Mouse (Mus musculus) skeletal muscle tissue, adult 2 months (tissue): Measurements from ENCODE around the gene Adamtsl1.

Source experiments
- DNase-seq: peaks from one replicate; pipeline ENCODE4 v3.0.0-alpha.2; 2012; ENCODE audit warnings: low read depth, low spot score

Adamtsl1 gene

DNA sequence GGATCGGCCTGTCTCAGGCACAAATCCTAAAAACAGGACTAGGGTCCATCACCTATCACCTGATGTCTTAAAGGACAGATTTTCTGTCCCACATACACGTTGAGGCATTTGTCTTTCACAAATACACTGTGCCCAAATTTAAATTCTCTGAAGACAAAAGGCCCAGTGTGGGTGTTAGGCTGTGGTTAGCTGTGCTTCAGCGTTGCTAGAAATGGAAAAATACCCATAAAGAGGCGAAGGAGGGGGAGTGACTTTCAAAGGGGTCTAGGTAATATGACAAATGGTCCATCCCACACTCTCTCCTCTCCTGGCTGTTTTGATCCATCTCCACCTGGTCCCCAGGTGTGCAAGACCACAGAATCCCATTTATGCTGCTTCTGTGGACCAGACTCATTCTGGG lies 404.4 kb downstream of the Adamtsl1 start:
- DNase-seq, result no peak

- DNase-seq, result no peak
Observed at GRCm38 (mm10) chr4:85920474-85920873, 406.5 kb downstream of the Adamtsl1 start.

DNA sequence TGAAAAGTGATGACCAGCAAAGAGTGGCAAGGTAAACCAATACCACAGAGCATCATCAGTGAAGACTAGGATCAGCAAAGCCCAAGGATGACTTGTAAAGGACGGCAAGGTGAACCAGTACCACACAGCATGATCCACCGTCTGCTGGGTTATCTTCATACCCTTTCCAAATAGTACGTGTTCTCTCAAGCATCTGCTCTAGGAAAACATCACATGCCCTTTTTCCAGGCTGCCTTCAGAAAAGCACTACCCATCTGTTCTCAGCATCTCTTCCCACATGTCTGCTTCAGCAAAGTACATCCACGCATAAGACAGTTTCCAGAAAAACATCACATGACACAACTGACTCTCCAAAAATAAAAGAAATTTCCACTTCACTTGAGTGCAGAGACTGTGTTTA lies 408.8 kb downstream of the Adamtsl1 start:
- DNase-seq, result no peak

- no peak for DNase-seq
Observed at GRCm38 (mm10) chr4:85932129-85932528, 418.2 kb downstream of the Adamtsl1 start.

GRCm38 (mm10) chr4:85939460-85939859 lies 425.5 kb downstream of the Adamtsl1 start:
- DNase-seq, result no peak

GRCm38 (mm10) chr4:85941857-85942256 lies 427.9 kb downstream of the Adamtsl1 start:
- no peak for DNase-seq

- no peak for DNase-seq
Observed at GRCm38 (mm10) chr4:85953590-85953989, 439.6 kb downstream of the Adamtsl1 start.

DNA sequence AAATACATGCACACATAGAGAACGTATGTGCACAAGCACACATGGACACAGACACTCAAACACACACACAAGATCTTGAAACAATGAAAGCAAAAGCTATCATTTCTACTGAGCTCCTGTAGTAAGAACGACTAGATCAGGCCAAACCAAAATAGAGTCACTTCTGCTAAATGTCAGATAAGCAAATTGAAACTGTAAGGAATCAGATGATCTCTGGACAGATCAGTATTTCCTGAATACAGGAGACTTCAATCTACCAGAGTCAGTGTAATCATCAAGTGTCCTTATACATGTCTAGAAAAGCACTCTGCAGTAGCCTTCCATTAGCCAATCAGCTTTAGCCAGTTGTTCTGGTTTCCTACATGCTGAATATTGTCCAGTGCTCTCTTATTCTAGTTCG lies 441.4 kb downstream of the Adamtsl1 start:
- no peak for DNase-seq

DNA sequence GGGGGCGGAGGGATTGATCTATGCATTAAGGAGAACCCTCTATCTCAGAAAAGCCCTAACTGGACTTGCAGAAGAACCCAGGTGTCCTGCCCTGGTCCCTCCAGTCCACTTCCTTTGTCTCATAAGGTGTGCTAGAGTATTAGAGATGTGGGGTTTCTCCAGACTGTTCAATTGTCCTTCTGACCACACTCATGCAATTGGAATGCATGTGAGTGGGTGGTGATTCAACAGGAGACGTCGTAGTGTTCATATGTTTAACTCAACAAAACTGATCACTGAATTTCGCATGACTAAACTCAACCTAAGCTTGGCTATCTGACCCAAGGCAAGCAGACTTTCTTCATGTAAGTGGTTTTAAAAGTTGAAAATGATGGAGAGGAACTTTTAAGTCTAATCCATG lies 443.3 kb downstream of the Adamtsl1 start:
- no peak for DNase-seq

DNA sequence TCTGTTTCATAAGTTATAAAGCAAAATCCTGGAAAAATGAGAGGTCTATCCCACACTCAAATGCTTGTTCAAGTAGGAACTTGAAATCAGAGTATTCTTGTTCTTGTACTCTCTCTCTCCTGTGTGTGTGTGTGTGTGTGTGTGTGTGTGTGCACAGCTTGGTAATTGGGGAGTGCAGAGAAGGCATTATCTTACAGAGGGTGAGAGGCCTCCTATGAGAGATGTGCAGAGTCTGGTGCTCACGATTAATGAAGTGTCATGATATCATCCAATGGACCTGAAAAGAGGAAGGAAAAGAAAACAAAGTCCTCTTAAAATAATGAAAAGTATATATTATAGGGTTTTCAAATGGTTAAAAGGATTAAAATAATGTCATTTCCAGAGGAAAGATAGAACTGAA lies 443.9 kb downstream of the Adamtsl1 start:
- DNase-seq, result no peak

GRCm38 (mm10) chr4:85959019-85959418 lies 445.0 kb downstream of the Adamtsl1 start:
- DNase-seq, result peak; percentile 7

DNA sequence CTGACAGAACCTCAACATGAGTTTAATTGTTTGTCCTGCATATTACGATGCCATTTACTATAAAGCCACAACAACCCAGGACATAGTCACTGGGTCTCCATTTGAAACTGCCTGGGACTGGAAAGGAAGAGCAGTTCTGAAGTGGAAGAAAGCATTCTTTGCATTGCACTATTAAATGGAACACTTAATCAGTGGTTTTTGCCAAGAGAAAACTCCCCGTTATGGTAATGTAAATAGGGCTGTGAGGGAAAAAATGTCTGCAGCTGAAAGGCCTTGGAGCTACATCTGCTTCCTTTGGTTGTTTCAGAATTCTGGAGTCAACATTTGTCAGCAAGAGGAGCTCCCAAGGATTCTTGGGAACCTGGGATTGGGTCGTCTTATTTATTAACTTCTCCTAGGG lies 462.2 kb downstream of the Adamtsl1 start:
- DNase-seq, result no peak

GRCm38 (mm10) chr4:85979206-85979605 lies 465.2 kb downstream of the Adamtsl1 start:
- DNase-seq, result no peak

DNA sequence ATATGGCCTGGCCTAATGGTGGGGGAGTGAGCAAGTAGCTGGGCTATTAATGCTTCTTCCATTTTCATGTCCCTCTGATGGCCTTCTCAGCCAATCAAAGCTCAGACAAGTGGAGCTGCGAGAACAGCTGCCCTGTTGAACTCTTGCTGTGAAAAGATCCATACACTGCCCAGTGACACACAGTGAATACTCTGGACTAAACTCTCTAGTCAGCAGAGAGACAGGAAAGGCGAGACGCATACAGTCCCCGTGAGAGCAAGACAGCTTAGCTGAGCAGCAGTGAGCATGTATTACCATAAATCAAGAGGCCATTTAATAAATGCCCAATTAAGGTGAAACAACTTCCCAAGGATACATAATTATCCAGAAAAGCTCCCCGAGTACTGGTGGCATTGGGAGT lies 492.6 kb downstream of the Adamtsl1 start:
- DNase-seq, result no peak

GRCm38 (mm10) chr4:86013640-86014039 lies 499.7 kb downstream of the Adamtsl1 start:
- no peak for DNase-seq

DNA sequence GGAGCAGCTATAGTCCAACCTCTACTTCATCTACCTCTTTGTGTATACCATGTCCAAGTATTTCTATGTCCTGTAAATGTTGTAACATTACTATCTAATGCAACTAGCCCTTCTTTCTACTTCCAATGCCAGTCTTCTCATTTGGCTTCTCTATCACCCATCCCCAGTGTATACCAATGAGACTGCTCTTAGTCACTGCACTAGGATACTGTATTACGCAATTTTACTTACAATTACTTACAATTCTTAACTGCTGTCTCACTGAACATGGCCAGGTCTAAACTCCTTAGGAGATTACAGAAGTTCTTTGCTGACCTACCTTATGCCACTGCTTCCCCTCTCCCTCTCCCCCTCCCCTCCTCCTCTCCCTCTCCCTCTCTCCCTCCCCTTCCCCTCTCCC lies 505.0 kb downstream of the Adamtsl1 start:
- DNase-seq, result no peak

- DNase-seq, result no peak
Observed at GRCm38 (mm10) chr4:86019586-86019985, 505.6 kb downstream of the Adamtsl1 start.

DNA sequence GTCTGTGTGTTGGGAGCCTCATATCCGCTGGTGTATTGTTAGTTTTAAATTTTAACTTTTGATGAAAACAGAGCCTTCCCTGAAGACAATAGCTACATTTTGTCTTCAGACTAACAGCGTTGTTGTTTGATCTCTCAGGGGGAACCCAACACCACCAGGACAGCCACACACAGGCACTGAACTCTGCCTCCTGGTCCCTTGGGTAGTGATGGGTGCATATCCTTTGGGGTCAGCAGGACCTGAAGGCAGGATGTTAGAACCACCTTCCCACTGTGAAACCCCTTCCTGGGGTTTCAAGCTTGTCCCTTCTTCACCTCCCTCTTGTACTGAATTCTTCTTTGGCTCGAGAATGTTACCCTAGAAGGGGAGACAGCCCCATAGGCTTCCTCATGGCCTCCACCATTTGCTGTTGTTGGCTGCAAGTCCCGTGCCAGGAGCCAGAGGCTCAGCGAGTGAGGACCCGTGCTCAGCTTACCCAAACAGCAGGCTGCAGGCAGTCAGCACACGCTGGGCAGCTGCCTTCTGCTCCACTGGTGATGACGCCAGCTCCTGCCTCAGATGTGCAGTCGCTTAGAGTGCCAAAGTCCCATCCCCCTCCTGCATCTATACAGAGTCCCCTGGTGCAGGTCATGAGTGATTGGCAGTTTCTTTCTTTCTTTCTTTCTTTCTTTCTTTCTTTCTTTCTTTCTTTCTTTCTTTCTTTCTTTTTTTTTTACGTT lies 506.6 kb downstream of the Adamtsl1 start:
- DNase-seq, result no peak

DNA sequence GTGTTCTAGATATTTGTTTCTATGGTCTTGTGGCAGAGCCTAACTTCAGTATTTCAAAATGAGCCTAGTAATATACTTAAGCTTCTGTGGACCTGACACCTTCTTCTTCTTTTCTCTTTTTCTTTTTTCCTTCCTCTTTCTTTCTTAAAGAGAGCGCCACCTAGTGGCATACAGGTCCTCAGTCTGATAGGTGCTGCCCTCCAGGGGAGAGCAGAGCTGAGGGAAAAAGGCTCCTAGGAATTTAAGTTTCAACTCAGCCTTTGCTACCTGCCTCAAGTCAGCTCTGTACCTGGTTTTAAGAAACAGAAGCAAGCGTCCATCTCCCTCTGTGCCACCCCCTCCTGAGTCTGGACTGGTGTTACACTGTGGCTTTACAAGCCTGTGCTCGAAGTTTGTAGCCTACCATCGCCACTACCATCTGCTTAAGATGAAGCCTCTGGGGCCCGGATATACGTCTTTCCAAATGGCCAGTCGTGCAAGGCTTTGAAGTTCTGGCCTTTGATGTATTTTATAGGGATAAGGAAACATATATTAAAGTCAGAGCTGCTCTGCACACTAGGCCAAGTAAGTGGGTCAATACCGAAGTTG lies 510.7 kb downstream of the Adamtsl1 start:
- no peak for DNase-seq

GRCm38 (mm10) chr4:86029486-86029885 lies 515.5 kb downstream of the Adamtsl1 start:
- no peak for DNase-seq

GRCm38 (mm10) chr4:86030208-86030607 lies 516.2 kb downstream of the Adamtsl1 start:
- peak; percentile 58 for DNase-seq

DNA sequence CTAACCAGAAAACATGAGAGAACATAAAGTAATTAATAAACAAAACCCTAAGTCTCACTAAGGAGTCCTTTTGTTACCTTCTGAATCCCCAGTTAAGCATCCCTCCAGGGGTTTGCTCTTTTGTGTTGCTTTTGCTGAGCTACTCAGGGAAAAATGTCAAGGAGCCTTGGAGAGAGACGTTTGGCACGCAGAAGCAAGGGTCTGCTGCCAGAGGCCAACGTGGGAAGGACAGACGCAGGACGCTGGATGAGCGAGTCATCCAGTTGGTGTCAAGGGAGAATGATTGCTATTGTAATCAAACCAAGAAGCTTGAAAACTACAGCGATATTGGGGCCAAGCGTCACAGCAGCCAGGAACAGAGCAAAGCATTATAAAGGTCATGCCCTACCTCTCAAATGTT lies 517.1 kb downstream of the Adamtsl1 start:
- peak; percentile 79 for DNase-seq

- DNase-seq, result peak; percentile 27
Observed at GRCm38 (mm10) chr4:86040921-86041320, 526.9 kb downstream of the Adamtsl1 start.

GRCm38 (mm10) chr4:86045448-86045847 lies 531.5 kb downstream of the Adamtsl1 start:
- DNase-seq, result no peak
